Mouse (Mus musculus): ENCODE results near the gene Olfr193. TPM values are rescaled to one million over a fixed set of nuclear protein-coding genes. Genes with fewer than 3 reads are reported as not detected.

Gene Olfr193
- polyA plus RNA-seq (2015; fragmentation: Illumina TruSeq; extraction: RNeasy Lipid Tissue Mini Kit (QIAGEN cat#74804); ENCODE audit: insufficient read depth, low replicate concordance), result not detected

GRCm38 (mm10) chr16:59111781-59112180 is at the start of gene Olfr193:
Gene Olfr193, minus strand, starts transcription at chr16:59111881.

DNA sequence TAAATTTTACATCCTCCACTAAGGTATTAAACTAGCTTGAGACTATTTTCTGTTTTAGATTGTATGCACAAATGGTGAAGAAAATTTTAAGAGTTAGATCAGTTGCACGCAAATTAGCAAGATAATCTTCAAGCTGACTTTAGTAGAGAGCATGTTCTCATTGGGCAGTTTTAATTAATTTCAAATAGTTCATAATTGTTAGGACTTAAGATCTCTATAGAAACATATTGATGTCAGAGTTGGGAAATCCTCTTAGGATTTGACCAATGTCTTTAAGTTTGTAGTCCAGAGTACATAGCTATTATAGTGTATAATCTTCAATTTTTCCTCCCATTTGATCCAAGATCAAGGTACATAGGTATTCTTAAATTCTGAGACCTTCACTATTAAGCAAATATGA is 35.1 kb upstream of the Olfr193 start, which contains the start of gene Olfr195:
Gene Olfr195, plus strand, starts transcription at position 301 of the 400 bp plus-strand sequence.

GRCm38 (mm10) chr16:59120969-59121368 is 9.3 kb upstream of the Olfr193 start, which contains the start of gene Olfr194:
Gene Olfr194, minus strand, starts transcription at chr16:59121069.

DNA sequence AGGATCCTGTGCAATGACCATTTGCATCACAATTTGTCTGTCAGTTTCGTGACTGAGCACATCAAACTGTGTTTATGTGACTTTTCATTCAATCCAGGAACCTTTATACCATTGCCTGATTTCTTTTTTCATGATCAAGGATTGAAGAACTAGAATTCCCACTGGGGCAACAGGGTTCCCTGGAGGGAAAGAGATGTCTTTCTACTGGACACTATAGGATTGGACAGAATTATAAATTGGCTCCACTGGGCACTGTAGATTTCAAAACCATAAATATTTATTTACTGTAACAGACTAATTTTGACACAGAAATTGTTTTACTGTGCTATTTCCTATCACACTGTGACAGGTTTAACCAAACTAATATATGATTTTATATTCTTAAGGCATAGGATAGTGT is 22.0 kb downstream of the Olfr193 start, which contains the start of gene Olfr191:
Gene Olfr191, minus strand, starts transcription at position 101 of the 400 bp plus-strand sequence.

DNA sequence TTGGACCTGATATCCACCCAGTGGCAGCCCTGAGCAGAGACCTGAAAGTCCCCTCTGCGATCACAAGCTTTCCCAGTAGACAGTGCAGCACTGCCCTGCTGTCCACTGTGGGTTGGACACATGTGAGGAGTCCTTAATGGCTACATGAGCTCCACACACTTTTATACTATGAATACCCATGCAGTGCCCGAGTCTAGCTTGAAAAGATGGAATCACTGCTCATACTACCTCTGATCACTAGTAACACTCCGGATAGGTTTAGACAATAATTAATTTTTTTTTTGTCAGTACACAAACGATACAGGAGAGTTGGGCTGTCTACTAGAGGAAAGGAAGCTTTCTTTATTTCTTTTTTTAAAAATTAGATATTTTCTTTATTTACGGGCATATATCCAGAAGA is 33.8 kb downstream of the Olfr193 start, which contains the start of gene Olfr190:
Gene Olfr190, minus strand, starts transcription at position 101 of the 400 bp plus-strand sequence.

Other genes starting within 250 kb of the Olfr193 start
- not detected for gene Olfr177, start 237.1 kb downstream of the Olfr193 start, polyA plus RNA-seq (2015; fragmentation: Illumina TruSeq; extraction: RNeasy Lipid Tissue Mini Kit (QIAGEN cat#74804); ENCODE audit: insufficient read depth, low replicate concordance)
- gene Olfr178, start 219.8 kb downstream of the Olfr193 start, polyA plus RNA-seq (2015; fragmentation: Illumina TruSeq; extraction: RNeasy Lipid Tissue Mini Kit (QIAGEN cat#74804); ENCODE audit: insufficient read depth, low replicate concordance), result not detected
- gene Olfr181, start 183.1 kb downstream of the Olfr193 start, polyA plus RNA-seq (2015; fragmentation: Illumina TruSeq; extraction: RNeasy Lipid Tissue Mini Kit (QIAGEN cat#74804); ENCODE audit: insufficient read depth, low replicate concordance), result not detected
- gene Olfr180, start 182.5 kb downstream of the Olfr193 start, polyA plus RNA-seq (2015; fragmentation: Illumina TruSeq; extraction: RNeasy Lipid Tissue Mini Kit (QIAGEN cat#74804); ENCODE audit: insufficient read depth, low replicate concordance), result not detected
- not detected for gene Olfr183, start 116.5 kb downstream of the Olfr193 start, polyA plus RNA-seq (2015; fragmentation: Illumina TruSeq; extraction: RNeasy Lipid Tissue Mini Kit (QIAGEN cat#74804); ENCODE audit: insufficient read depth, low replicate concordance)
- gene Olfr186, start 81.6 kb downstream of the Olfr193 start, polyA plus RNA-seq (2015; fragmentation: Illumina TruSeq; extraction: RNeasy Lipid Tissue Mini Kit (QIAGEN cat#74804); ENCODE audit: insufficient read depth, low replicate concordance), result not detected
- gene Olfr187, start 72.1 kb downstream of the Olfr193 start, polyA plus RNA-seq (2015; fragmentation: Illumina TruSeq; extraction: RNeasy Lipid Tissue Mini Kit (QIAGEN cat#74804); ENCODE audit: insufficient read depth, low replicate concordance), result not detected
- not detected for gene Olfr190, start 33.9 kb downstream of the Olfr193 start, polyA plus RNA-seq (2015; fragmentation: Illumina TruSeq; extraction: RNeasy Lipid Tissue Mini Kit (QIAGEN cat#74804); ENCODE audit: insufficient read depth, low replicate concordance)
- gene Olfr191, start 22.1 kb downstream of the Olfr193 start, polyA plus RNA-seq (2015; fragmentation: Illumina TruSeq; extraction: RNeasy Lipid Tissue Mini Kit (QIAGEN cat#74804); ENCODE audit: insufficient read depth, low replicate concordance), result not detected
- gene Olfr194, start 9.2 kb upstream of the Olfr193 start, polyA plus RNA-seq (2015; fragmentation: Illumina TruSeq; extraction: RNeasy Lipid Tissue Mini Kit (QIAGEN cat#74804); ENCODE audit: insufficient read depth, low replicate concordance), result not detected
- gene Olfr195, start 35.2 kb upstream of the Olfr193 start, polyA plus RNA-seq (2015; fragmentation: Illumina TruSeq; extraction: RNeasy Lipid Tissue Mini Kit (QIAGEN cat#74804); ENCODE audit: insufficient read depth, low replicate concordance), result not detected
- gene Olfr196, start 58.6 kb upstream of the Olfr193 start, polyA plus RNA-seq (2015; fragmentation: Illumina TruSeq; extraction: RNeasy Lipid Tissue Mini Kit (QIAGEN cat#74804); ENCODE audit: insufficient read depth, low replicate concordance), result not detected
- not detected for gene Olfr198, start 91.7 kb upstream of the Olfr193 start, polyA plus RNA-seq (2015; fragmentation: Illumina TruSeq; extraction: RNeasy Lipid Tissue Mini Kit (QIAGEN cat#74804); ENCODE audit: insufficient read depth, low replicate concordance)
- gene Olfr199, start 107.9 kb upstream of the Olfr193 start, polyA plus RNA-seq (2015; fragmentation: Illumina TruSeq; extraction: RNeasy Lipid Tissue Mini Kit (QIAGEN cat#74804); ENCODE audit: insufficient read depth, low replicate concordance), result not detected
- gene Olfr201, start 160.8 kb upstream of the Olfr193 start, polyA plus RNA-seq (2015; fragmentation: Illumina TruSeq; extraction: RNeasy Lipid Tissue Mini Kit (QIAGEN cat#74804); ENCODE audit: insufficient read depth, low replicate concordance), result not detected
- not detected for gene Olfr202, start 174.9 kb upstream of the Olfr193 start, polyA plus RNA-seq (2015; fragmentation: Illumina TruSeq; extraction: RNeasy Lipid Tissue Mini Kit (QIAGEN cat#74804); ENCODE audit: insufficient read depth, low replicate concordance)
- not detected for gene Olfr203, start 187.0 kb upstream of the Olfr193 start, polyA plus RNA-seq (2015; fragmentation: Illumina TruSeq; extraction: RNeasy Lipid Tissue Mini Kit (QIAGEN cat#74804); ENCODE audit: insufficient read depth, low replicate concordance)
- not detected for gene Olfr204, start 206.4 kb upstream of the Olfr193 start, polyA plus RNA-seq (2015; fragmentation: Illumina TruSeq; extraction: RNeasy Lipid Tissue Mini Kit (QIAGEN cat#74804); ENCODE audit: insufficient read depth, low replicate concordance)
- gene Olfr205, start 219.3 kb upstream of the Olfr193 start, polyA plus RNA-seq (2015; fragmentation: Illumina TruSeq; extraction: RNeasy Lipid Tissue Mini Kit (QIAGEN cat#74804); ENCODE audit: insufficient read depth, low replicate concordance), result not detected
- not detected for gene Olfr206, start 237.4 kb upstream of the Olfr193 start, polyA plus RNA-seq (2015; fragmentation: Illumina TruSeq; extraction: RNeasy Lipid Tissue Mini Kit (QIAGEN cat#74804); ENCODE audit: insufficient read depth, low replicate concordance)